Mouse (Mus musculus) liver, embryonic 14.5 days (tissue): ENCODE data around the gene Gm21083.
"Not testable (repeated sequence)": the region's sequence is repeated elsewhere in the genome, so short reads cannot be mapped to it uniquely, and the experiment has no call there.

Source experiments
- CTCF ChIP-seq: IDR thresholded peaks from 2 replicates; pipeline ENCODE4 v1.5.1; 2016; ENCODE audit warnings: antibody characterized with exemption, low read depth, control low read depth
- EP300 ChIP-seq: IDR thresholded peaks from 2 replicates; pipeline ENCODE4 v1.6.1; 2016; ENCODE audit warnings: antibody characterized with exemption, low read depth

GRCm38 (mm10) chr5:15618764-15619163 is 41.6 kb downstream of the Gm21083 start, which contains the start of gene Speer4d:
- not testable (repeated sequence) for TF ChIP-seq CTCF, EP300
